Mouse (Mus musculus): ENCODE measurements around the gene Snai3.

GRCm38 (mm10) chr8:122437708-122438331 lies 22.7 kb downstream of the Snai3 start:
- TF ChIP-seq CTCF (IDR thresholded peaks at IDR 0.05; ENCODE audit: low read depth) (no peak), EP300 (IDR thresholded peaks at IDR 0.05; ENCODE audit: low read depth) (no peak)
